Mouse (Mus musculus): ENCODE data around the gene Ptprn. TPM values are rescaled to one million over a fixed set of nuclear protein-coding genes. Genes with fewer than 3 reads are reported as not detected.

The Ptprn gene
- polyA plus RNA-seq, 1 experiment from 2014 or later: 2.9 TPM

Small RNAs within 50 kb of the gene (microRNA-seq; reads per million reads assigned to microRNA genes)
- gene Gm27943: not detected

Other genes with a start within 250 kb of the Ptprn start
- gene Nhej1, start 139.3 kb downstream of the Ptprn start, polyA plus RNA-seq (2014; fragmentation: Nextera tagmentation; extraction: Ambion mirVana): 7.2 and 9.7 TPM in 2 replicates
- 0.42 and 0.91 TPM in 2 replicates for gene Slc23a3, start 130.6 kb downstream of the Ptprn start, polyA plus RNA-seq (2014; fragmentation: Nextera tagmentation; extraction: Ambion mirVana)
- 37.1 and 40.5 TPM in 2 replicates for gene Cnppd1, start 121.8 kb downstream of the Ptprn start, polyA plus RNA-seq (2014; fragmentation: Nextera tagmentation; extraction: Ambion mirVana)
- gene Retreg2, start 121.7 kb downstream of the Ptprn start, polyA plus RNA-seq (2014; fragmentation: Nextera tagmentation; extraction: Ambion mirVana): 47.7 and 51.8 TPM in 2 replicates
- 41.0 and 43.4 TPM in 2 replicates for gene Zfand2b, start 95.9 kb downstream of the Ptprn start, polyA plus RNA-seq (2014; fragmentation: Nextera tagmentation; extraction: Ambion mirVana)
- gene Abcb6, start 84.1 kb downstream of the Ptprn start, polyA plus RNA-seq (2014; fragmentation: Nextera tagmentation; extraction: Ambion mirVana): 12.9 and 19.4 TPM in 2 replicates
- 22.1 and 23.0 TPM in 2 replicates for gene Ankzf1, start 72.4 kb downstream of the Ptprn start, polyA plus RNA-seq (2014; fragmentation: Nextera tagmentation; extraction: Ambion mirVana)
- 23.2 and 27.2 TPM in 2 replicates for gene Atg9a, start 72.3 kb downstream of the Ptprn start, polyA plus RNA-seq (2014; fragmentation: Nextera tagmentation; extraction: Ambion mirVana)
- 22.4 and 29.6 TPM in 2 replicates for gene Glb1l, start 53.7 kb downstream of the Ptprn start, polyA plus RNA-seq (2014; fragmentation: Nextera tagmentation; extraction: Ambion mirVana)
- 123 TPM in 2 replicates for gene Stk16, start 53.7 kb downstream of the Ptprn start, polyA plus RNA-seq (2014; fragmentation: Nextera tagmentation; extraction: Ambion mirVana)
- gene Tuba4a, start 44.6 kb downstream of the Ptprn start, polyA plus RNA-seq (2014; fragmentation: Nextera tagmentation; extraction: Ambion mirVana): 59.9 and 69.1 TPM in 2 replicates
- gene A630095N17Rik, start 32.4 kb downstream of the Ptprn start, polyA plus RNA-seq (2014; fragmentation: Nextera tagmentation; extraction: Ambion mirVana): not detected in 2 replicates
- 14.3 and 14.4 TPM in 2 replicates for gene Dnajb2, start 28.1 kb downstream of the Ptprn start, polyA plus RNA-seq (2014; fragmentation: Nextera tagmentation; extraction: Ambion mirVana)
- 8.1 and 9.8 TPM in 2 replicates for gene Resp18, start 13.9 kb upstream of the Ptprn start, polyA plus RNA-seq (2014; fragmentation: Nextera tagmentation; extraction: Ambion mirVana)
- gene Dnpep, start 53.5 kb upstream of the Ptprn start, polyA plus RNA-seq (2014; fragmentation: Nextera tagmentation; extraction: Ambion mirVana): 126 and 127 TPM in 2 replicates
- 43.7 and 51.0 TPM in 2 replicates for gene Des, start 95.8 kb upstream of the Ptprn start, polyA plus RNA-seq (2014; fragmentation: Nextera tagmentation; extraction: Ambion mirVana)
- gene Speg, start 110.8 kb upstream of the Ptprn start, polyA plus RNA-seq (2014; fragmentation: Nextera tagmentation; extraction: Ambion mirVana): 53.8 and 54.9 TPM in 2 replicates
- 75.2 and 84.5 TPM in 2 replicates for gene Gmppa, start 171.4 kb upstream of the Ptprn start, polyA plus RNA-seq (2014; fragmentation: Nextera tagmentation; extraction: Ambion mirVana)
- gene Asic4, start 185.9 kb upstream of the Ptprn start, polyA plus RNA-seq (2014; fragmentation: Nextera tagmentation; extraction: Ambion mirVana): 0.16 and 0.25 TPM in 2 replicates
- 38.4 and 41.0 TPM in 2 replicates for gene Chpf, start 214.8 kb upstream of the Ptprn start, polyA plus RNA-seq (2014; fragmentation: Nextera tagmentation; extraction: Ambion mirVana)
- 1.6 and 1.7 TPM in 2 replicates for gene Tmem198, start 215.0 kb upstream of the Ptprn start, polyA plus RNA-seq (2014; fragmentation: Nextera tagmentation; extraction: Ambion mirVana)
- gene Obsl1, start 241.9 kb upstream of the Ptprn start, polyA plus RNA-seq (2014; fragmentation: Nextera tagmentation; extraction: Ambion mirVana): 77.0 and 79.0 TPM in 2 replicates
- 7.2 and 7.4 TPM in 2 replicates for gene Inha, start 242.6 kb upstream of the Ptprn start, polyA plus RNA-seq (2014; fragmentation: Nextera tagmentation; extraction: Ambion mirVana)